Mouse (Mus musculus) fibroblast of lung, adult 2 months (primary cell): ENCODE results near the gene 1700012B09Rik.

Experiments
- DNase-seq: peaks from one replicate; pipeline ENCODE4 v3.0.0-alpha.2; 2011; ENCODE audit warnings: low read depth

Gene 1700012B09Rik

GRCm38 (mm10) chr9:14730941-14731541, 39.8 kb downstream of the 1700012B09Rik start:
- no peak for DNase-seq

DNA sequence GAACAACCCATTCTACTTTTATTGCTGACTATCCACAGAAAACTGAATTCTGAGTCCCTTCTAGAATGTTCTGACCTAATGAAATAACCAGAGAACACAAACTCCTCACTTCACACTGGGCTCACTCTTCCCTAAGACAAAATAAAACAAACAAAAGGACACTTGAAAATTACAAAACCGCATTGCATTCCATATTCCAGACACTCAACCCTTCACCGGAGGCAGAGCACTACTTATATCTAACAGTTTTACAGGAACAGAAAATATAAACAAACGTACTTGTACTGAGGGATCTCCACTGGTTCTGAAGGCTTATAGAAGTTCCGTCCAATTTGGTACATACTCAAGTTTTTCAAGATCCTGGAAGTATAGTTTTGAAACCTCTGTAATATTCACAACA, 42.5 kb downstream of the 1700012B09Rik start:
- no peak for DNase-seq

GRCm38 (mm10) chr9:14726629-14727028, 44.2 kb downstream of the 1700012B09Rik start:
- no peak for DNase-seq

DNA sequence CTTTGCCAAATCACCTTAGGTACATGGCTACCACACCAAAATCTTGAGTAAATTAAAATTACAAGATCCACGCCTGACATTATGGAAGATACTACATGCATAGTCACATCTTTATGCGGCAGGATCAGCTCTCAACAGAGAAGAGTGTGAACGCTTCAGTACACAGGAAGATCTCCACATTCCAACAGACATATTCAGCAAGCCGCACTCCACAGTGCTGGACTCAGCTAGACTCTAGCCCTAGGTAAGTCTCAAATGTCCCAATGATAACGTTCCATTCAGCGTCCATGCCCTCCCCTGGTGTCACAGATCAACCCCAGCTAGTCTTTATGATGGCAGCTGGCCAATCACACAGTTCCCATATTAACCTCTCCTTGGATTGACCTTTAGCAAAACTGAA, 44.8 kb downstream of the 1700012B09Rik start:
- no peak for DNase-seq

DNA sequence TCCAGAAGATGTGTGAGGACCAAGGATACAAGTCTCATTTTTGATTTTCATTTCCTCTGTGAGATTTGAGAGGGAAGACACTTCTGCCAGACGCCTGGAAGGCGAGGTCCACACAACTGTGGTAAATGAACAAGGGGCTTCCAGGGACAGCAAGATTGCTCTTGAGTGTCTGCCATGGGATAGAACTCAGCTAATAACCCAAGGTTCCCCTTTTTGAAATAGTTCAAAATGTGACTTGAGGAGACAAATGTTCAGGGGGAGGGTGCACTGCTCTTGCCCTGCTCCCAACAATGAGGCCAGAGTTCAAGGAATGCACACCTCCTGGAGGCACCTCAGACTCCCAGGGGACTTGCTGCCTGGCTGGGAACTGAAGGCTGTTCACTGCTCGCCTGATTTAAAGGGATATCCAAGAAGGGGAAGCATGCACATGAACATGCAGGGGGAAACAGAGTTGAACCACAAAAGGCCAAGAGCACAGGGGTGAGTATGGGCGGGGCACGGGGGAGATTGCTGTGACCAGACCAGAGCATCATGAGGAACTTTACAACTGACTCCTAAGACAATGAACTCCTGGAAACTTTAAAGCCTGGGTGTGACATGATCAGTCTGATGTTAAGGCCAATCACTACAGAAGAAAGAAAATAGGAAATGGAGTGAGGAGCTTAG, 45.9 kb downstream of the 1700012B09Rik start:
- no peak for DNase-seq

- DNase-seq, result no peak
Measured at GRCm38 (mm10) chr9:14721610-14722009, 49.2 kb downstream of the 1700012B09Rik start.

GRCm38 (mm10) chr9:14720384-14720783, 50.4 kb downstream of the 1700012B09Rik start:
- DNase-seq, result no peak

DNA sequence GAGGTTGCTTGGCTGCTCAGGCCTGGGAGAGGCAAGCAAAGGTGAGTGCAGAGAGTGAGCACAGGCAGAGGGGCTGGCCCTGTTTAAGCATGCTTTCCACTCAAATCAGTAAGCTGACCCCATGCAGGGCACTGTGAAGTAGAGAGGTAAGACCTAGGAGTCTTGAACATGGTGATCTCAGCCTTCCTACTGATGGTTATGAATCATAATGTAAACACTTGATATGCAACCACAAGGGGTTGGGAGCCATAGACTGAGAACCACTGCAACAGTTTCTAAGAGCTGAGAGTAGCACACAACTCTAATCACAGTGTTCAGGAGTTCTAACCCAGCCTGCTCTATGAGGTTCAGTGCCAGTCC, 52.5 kb downstream of the 1700012B09Rik start:
- peak; percentile 14 for DNase-seq

DNA sequence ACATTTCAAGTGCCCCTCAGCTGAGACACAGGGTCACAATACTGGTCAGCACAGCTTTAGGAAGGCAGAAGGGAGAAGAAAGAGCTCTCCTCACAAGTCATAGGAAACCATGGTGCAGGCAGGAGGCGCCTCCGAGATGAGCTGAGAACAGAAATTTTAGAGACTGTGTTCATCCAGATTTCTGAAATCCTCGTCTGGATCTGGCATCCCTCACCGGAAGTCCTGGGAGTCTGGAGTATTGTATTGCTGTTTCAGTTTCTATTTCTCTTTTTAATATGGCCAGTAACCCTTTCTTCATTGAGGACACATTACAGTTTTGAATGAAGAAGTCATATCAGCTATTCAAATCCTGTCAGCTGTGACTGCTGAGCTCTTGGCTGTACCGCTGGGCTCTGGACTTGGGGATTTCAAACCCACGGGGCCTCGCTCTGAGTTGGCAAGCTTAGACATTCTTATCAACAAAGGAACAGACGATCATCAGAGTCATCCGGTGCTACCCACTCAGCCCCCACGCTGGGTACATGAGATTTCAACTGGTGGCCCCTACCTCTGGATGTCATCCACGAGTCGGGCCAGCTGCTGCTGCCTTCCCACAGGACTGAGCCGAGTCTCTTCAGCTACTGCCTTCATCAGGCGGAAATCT, 53.0 kb downstream of the 1700012B09Rik start:
- peak; percentile 10 for DNase-seq

- DNase-seq, result no peak
Measured at GRCm38 (mm10) chr9:14715258-14715657, 55.6 kb downstream of the 1700012B09Rik start.

GRCm38 (mm10) chr9:14710910-14711309, 59.9 kb downstream of the 1700012B09Rik start:
- DNase-seq, result no peak
